Mouse (Mus musculus): Measurements from ENCODE around the gene Plxna2.

Plxna2 gene

DNA sequence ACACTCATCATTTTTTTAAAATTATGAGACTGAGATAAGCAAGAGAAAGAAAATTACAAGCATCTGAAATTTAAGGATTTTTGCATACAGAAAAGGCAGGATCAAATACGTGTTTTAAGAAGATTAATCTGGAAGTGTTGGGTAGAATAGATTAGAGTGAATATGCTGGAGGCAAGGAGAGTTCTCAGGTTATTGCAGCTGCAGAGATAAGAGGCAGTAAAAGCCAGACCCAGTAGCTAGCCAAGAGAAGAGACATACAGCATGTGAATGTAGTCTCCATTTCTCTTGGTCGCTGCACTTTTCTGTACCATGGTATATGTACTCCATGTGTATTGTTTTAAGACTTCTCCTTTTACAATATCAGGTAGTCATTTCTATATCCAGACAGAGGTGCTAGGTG, 88.5 kb downstream of the Plxna2 start:
- DNase-seq (ENCODE audit: low spot score), result peak; percentile 12

DNA sequence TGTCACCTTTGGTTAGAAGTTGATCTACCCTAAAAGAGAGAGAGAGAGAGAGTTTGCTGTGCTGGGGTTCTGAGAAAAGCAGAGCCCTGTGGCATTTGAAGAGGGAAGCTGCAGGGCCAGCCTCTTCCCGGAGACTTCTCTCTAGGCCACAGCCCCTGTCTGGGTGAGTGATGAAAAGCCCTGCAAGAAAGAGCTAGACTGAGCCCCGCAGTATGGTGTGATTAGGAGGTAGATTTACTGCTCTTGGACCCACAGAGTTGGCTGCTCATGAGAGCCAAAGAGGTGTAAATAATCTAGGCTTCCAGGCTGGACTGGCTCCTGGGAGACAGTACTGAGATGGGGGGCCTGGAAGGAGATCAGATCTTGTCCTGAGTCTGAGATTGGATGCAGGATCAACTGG, 94.4 kb downstream of the Plxna2 start:
- DNase-seq (ENCODE audit: low spot score), result no peak

DNA sequence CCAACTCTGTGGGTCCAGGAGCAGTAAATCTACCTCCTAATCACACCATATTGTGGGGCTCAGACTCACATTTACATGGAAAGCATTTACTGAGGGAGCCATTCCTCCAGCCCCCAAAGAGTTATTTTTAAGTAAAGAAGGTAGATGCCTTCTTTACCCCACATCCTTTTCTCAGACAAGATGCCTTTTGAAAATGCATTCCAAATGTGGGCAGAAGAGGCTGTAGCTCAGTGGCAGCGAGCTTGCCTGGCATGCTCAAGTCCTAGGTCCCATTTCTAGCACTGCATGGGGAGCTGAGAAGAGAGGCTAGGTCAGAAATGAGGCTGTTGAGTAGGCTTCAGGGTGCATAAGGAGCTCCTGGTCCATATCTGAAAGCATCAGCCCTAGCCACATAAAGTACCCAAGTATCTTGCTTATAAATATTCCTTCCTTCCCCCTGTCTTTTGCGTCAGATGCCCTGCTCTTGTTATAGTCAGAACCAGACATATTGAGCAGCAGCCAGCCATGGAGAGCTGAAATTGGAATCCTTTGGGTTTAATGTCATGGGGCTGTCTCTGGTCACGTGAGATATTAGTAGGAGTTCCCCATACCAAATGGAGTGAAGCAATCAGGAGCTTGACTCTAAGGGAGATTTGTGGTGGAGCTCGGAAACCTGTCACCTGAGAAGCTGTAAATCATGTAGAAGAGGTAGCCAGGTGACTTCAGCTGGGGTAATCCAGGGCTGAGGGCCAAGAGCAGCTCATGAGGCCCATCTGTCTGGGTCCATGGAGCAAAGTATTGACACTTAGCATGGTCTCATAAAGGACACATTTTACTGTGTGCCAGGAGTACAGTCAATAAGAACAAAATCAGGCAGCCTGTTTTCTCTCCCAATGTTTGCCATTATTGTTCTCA, 96.4 kb downstream of the Plxna2 start:
- DNase-seq (ENCODE audit: low spot score), result no peak

DNA sequence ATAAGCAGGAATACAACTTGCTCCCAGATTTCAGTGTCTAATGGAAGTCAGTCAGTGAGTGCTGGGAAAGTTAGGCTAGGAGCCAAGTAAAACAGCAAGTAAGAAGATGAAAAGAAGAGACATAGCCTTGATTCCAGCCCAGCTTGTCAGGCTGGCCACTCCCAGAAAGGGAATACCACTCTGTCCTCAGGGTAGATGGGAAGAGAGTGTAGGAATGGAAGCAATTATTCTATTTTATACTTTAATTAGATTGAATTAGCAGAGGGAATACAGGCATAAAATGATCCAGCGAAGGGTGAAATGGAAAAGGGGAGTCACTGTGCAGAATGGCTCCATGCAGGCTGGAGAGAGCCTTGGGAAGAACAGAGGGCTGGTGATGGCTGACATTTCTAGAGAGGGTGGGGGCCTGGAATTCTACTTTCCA, 99.4 kb downstream of the Plxna2 start:
- DNase-seq (ENCODE audit: low spot score), result no peak

DNA sequence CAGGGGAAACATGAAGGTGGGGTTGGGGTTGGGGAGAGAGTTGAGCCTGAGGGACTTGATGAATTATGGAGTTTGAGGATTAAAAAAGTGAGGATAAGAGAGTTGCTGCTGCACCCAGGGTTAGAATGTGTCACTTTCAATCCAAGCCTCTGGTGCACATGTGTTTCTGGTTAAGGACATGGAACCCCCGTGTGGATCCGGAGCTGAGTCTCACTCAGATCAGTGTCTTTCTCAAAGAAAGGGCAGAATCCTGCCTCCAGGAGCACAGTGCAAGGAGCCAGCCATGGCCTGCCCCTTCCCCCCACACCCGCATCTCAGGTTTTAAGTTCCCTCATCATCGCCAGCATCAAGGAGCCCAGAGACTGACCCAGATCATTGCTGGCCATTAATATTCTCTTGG, 102.4 kb downstream of the Plxna2 start:
- DNase-seq (ENCODE audit: low spot score), result no peak

DNA sequence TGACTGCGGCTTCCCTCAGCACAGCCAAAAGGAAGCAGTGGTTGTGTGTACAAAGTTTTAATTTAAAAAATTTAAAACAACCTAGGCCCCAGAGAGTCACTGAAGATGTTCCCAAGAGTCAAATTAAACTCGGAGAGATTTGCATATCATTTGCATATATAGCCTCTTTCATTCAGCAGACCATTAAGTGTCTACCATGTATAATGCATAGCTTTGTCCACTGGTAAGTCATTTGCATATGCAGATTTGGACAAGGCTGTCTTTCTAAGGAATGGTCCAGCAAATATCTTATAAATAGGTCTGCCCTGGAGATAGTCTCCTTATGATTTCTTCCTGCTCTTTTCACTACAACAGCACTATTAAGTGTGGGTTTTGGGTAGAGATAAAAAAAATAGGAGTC, 103.2 kb downstream of the Plxna2 start:
- no peak for DNase-seq (ENCODE audit: low spot score)

DNA sequence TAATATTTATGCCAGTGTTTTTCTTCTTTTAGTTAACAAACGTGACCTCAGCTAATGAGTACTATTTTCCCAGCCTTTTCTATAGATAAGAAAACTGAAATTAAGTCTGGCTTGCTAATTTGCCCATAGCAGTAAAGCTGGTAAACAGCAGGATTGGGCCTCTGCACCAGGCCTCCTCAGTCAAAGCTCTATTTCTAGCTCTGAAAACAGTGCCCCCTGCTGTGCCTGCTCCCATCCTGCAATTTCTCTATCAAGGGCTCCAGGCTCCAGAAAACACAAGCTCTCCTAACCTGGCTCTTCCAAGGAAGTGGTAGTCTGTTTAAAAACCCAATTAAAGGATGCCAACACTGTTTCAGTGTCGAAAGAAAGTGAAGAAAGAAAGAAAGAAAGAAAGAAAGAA, 104.3 kb downstream of the Plxna2 start:
- peak; percentile 44 for DNase-seq (ENCODE audit: low spot score)

DNA sequence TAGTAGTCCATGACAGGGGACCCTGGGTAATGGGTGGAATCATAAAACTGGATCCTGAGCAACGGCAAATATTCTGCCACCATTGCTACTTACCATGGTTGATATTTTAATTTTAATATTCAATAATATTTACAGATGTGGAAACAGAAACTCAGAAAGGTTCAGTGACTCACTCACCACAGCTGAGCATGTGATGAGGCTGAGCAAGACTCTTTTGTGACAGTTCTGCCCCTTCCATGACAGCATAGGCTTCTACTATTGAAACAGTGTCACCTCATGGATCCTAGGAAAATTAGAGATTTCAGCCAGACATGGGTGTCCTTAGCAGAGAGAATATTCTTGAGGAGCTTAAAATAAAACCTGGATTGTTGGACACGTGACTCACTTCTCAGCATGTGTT, 116.8 kb downstream of the Plxna2 start:
- DNase-seq (ENCODE audit: low spot score), result no peak

DNA sequence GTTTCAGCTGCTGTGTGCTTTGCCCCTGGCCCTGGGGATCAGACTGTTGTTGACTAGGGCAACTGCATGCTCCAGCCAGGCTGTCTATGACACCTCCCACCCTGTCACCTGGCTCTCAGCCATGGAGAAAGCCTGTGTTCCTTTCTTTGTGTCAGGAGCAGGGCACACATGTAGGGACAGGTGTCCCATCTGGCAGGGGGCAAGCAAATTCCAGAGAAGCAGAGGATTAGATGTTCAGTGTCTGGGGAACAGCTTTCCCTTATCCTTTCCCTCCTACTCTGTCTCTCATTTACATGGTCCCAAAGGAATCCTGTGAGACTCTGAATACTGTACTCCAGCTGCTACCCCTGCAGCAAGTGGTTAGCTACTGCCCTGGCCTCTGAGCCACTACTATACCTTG, 121.9 kb downstream of the Plxna2 start:
- DNase-seq (ENCODE audit: low spot score), result no peak

DNA sequence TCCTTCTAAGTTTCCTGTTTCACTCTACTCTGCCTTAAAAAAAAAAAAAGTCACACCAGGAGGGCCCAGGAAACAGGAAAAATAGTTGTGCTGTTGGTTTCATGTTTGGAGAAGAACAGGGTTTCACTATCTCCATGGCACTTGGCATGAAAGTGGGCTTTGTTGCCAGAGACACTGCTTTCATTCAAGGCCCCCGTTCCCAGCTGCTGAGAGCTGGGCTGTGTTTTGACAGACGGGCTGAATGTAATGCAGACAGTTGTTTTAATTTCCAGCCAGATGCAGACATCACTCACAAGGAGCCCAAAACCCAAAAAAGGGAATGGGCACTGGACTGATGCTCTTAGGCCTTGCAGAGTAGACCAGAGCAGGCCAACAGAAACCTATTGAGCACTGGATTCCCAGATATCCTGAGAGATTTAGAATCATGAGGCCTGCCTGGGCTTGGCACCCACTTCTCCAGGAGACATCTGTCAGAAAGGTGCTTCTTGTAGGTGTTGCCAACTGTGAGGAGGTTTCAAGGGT, 124.9 kb downstream of the Plxna2 start:
- DNase-seq (ENCODE audit: low spot score), result no peak

DNA sequence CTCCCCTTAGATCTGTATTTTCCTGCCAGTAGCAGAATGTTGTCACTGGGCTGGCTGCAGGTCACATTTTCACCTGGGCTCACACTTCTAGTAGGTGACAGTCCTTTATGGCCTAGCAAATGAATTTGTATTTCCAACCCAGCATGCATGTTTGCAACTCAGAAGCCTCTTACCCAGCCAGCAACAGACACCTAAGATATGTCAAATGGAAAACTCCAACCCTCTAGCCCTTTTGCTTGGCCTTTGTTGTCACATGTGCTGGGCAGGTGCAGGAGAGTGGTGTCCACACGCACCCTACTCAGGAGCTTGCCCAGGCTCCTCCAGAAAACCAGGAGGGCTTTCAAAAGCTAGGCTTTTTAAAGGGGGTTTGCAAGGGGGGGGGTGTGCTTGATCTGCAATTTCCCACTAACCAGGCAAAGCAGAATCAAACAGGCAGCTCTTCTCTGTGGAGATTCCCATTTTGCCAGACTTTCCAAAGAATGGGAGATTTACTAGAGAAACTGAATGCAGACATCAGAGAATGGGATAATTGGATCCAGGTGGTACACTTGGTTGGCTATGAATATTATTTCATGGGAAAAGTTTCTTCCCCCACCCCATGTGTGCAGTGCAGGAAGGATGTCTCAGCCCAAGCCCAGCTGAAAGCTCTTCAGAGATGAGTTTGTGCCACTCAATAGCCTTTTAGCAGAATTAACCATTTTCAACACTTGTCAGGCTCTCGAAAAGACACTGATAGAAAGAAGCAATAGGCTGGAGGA, 127.3 kb downstream of the Plxna2 start:
- no peak for DNase-seq (ENCODE audit: low spot score)

DNA sequence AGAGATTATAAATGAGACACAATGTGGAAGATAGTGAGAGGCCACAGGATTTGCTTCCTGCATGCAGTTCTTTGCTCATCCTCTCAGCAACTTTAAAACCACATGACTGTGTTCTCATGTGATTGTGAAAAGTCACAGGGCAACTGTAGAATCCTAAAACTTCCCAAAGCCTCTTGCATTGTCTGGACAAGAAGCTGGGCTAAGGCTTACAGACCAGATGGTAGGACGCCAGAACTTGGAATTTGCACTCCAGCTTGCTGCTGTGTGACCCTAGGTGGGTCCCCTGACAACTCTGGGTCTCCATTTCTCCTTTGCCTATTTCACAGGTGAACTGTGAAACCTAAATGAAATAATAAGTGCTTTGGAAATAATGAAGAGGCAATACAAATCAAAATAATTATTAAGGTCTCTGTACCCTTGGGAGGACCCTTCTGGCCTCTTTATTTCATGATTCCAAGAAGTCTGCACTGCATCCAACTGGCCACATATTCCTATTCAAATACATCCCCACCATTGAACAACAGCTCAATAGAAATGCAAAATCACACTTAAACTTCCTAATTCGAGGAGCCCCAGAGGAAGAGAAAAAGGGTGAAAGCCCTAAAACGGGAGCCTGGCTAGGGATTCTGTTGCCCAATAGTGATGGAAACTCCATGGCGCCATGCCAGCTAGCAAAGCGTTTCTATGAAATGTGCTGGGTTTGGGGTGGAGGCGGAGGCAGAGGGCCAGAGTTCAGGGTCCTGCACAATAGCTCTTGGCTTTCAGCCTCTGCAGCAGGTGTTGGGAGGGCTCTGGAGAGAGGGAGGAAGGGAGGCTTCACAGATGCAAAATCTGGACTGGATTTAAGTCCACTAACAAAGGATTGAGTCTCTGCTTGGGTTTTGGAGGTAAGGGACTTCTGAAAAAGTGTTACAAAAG, 128.6 kb downstream of the Plxna2 start:
- DNase-seq (ENCODE audit: low spot score), result no peak

DNA sequence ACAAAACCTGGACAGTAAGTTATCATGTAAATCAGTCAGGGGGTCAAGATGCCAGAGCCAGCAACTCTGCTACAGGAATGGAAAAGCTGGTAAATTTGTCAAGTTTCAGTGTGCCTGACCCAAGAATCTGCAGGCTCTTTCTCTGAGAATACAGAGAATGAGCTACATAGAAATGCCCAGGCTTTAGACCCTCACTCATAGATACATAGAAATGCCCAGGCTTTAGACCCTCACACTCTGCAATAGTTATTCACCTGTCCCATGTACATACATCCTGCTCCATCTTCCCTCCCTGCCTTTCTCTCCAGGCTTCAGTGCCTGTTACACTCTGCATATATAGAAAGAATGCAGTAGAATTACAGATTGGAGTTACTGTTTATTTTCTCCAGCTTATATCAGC, 129.2 kb downstream of the Plxna2 start:
- no peak for DNase-seq (ENCODE audit: low spot score)

DNA sequence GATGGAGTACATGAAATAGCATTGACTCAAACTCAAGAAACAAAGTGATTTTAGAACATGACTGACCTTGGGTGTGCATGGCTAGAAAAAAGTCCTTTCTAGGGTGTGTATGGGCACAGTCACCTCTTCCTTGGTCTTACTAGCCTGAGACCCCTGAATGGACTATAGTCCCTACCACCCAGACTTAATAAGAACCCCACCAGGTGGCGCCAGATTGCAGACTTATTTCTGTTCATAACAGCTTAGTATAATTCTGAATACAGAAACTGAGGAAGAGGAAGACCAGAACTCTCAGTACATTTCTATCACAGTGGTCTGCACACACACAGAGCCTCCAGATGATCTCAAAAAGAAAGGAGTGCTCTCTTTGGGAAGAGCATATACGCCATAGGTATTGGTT, 135.2 kb downstream of the Plxna2 start:
- peak; percentile 51 for DNase-seq (ENCODE audit: low spot score)

DNA sequence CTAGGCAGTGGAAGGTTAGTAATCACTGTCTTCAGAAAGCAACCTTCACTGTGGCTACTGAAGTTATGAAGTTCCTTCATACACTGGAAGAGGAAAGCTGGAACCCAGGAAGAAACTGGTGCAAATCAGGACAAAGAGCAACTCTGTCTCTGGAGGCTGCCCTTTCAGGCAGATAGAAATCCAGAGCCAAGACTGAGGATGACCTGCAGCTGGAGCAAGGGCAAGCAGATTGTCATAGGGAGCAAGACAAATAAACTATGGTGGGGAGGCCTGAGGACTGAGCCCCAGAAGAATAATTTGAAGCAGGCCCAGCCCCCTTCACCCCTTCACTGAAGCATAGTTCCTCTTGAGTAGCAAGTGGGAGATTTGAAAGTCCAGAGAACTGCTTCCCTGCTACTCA, 138.0 kb downstream of the Plxna2 start:
- no peak for DNase-seq (ENCODE audit: low spot score)

DNA sequence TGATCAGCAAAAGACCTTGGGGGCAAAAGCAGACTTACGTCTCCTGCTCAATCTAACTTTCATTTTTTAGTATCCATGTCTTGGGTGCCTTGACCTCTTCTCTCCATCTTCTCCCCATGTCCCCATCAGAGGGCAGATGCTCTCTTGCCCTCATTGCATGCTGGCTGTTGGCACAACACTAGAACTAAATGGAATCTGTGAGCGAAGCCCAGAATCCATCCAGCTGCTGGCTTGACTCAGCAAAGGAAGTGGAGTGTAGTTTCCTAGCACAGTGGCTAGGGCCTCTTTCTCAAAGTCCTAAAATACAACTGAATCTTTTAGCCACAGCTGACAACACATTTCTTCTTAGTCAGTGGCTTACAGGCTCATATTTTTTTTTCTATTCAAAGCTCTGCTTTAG, 138.4 kb downstream of the Plxna2 start:
- no peak for DNase-seq (ENCODE audit: low spot score)

DNA sequence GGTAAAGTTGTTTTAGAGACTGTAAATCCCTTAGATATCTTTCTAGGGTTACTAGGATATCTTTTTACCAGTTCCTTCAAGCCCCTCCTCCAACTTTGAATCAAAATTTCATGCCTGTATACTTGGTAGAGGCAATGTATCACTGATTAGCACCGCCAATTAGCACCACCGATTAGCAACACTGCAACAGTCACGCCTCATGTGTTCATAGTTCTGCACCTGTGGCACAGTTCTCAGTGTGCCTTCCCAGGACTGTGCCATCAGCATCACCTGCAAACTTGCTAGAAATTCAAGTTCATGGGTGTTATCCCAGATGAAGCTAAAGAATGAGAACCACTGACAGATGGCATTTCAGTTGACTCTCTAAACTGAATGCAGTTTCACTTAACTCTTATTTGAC, 138.8 kb downstream of the Plxna2 start:
- DNase-seq (ENCODE audit: low spot score), result no peak

DNA sequence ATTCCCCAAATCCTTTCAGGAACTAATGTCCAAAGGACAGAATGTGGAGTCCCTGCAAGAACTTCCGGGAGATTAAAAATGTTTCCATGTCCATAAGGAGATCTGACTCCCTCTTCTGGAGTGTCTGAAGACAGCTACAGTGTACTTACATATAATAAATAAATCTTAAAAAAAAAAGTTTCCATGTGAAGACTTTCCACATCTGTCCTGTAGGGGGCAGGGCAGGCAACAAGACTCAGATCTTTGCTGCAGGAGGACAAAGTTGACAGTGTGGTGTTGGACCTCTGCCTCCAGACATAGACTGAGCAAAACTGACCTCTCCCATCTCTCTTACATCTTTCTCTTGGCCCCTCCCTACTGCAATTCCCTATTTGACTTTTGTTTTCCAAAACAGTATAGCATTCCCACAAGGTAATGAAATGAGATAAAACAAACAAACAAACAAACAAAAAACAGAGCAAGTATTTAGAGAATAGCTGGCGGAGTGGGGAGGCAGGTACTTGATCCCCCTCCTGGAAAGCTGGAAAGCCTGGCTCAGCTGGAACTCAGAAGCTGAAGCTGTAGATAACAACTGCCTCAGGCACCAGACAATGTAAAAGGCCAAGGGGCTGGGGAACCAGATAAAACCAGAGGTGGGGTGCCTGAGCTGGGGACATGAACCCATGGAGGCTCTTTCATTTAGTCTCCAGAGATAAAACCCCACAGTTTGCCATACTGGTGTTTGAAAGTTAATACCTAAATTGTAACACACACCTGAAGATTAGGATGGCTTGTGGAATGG, 143.6 kb downstream of the Plxna2 start:
- peak; percentile 62 for DNase-seq (ENCODE audit: low spot score)

DNA sequence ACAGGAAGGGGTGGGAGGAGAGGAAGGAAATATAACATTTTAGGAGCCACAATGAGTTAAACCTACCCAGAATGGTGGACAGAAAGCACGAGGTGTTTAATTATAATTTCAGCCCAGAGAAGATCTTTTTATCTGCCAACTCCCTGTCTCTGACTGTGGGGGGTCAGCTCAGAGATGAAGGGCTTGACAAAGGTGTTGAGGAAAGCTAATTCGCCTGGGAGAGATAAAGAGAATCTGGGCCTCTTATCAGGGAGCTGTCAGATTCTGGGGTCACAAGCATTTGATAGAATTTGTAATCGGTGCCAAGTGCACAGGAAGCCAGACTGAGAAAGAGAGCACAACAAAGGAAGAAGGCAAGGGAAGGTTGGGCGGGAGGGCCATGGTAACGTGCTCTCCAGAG, 144.9 kb downstream of the Plxna2 start:
- no peak for DNase-seq (ENCODE audit: low spot score)

DNA sequence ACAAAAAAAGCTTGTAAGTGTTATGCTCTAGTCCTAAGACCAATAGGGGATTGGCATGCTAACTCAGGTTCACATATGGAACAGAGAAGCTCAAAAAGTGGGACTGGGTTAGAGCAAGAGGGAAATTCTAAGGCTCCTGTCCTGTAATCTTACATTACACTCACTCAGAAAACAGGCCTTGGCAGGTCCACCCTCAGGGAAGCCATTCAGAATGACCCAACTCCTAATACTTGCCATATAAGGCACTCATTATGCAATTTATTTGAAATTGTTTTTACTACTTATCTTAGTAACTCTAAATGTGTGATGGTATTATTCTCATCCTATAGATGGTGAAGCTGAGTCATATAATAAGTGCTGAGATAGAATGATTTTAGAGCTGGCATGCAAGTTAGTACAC, 146.9 kb downstream of the Plxna2 start:
- DNase-seq (ENCODE audit: low spot score), result no peak

DNA sequence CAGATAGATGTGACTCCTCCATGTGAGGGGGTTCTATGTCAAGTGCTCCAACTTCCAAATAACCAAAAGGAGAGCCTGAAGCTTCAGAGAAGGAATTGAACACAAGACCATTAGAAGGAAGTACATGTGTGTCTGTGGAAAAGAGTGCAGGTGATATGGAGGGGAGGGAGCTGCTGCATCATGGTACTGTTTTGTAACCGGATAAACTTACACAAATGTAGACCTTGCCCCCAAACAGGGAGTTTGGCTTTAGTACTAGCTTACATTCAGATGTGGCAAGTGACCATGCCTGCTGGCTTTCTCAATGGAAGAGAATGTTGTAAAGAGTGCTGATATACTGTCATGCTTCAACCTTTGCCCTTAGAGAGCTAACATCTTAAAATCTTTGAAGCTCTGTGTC, 150.8 kb downstream of the Plxna2 start:
- DNase-seq (ENCODE audit: low spot score), result no peak
